Mouse (Mus musculus) liver, embryonic 11.5 days (tissue): ENCODE data around the gene Cdyl2. TPM values are rescaled to one million over a fixed set of nuclear protein-coding genes. Genes with fewer than 3 reads are reported as not detected.

ENCODE experiments used
- ATAC-seq: fragments of 200-750 bp; cut with Nextera tagmentation; replicated peaks from 2 replicates; pipeline ENCODE4 v1.8.0; 2017; ENCODE audit warnings: moderate number of reproducible peaks, mild to moderate bottlenecking, moderate TSS enrichment, moderate library complexity; ENCODE audit not compliant: low FRiP score
- DNase-seq: peaks from one replicate; pipeline ENCODE4 v3.0.0-alpha.2; 2017; ENCODE audit warnings: low spot score
- H3K27ac ChIP-seq: fragments of 300-500 bp; sonication (generic); 2 replicates; pipeline ENCODE4 v1.5.1; 2014; ENCODE audit warnings: mild to moderate bottlenecking, low read depth, low read length, control low read depth
- H3K27me3 ChIP-seq: fragments of 300-500 bp; sonication (generic); replicated peaks from 2 replicates; pipeline ENCODE4 v1.6.1; 2014; ENCODE audit warnings: low read length, mixed read lengths; ENCODE audit not compliant: control insufficient read depth, insufficient read depth
- H3K36me3 ChIP-seq: fragments of 300-500 bp; sonication (generic); 2 replicates; pipeline ENCODE4 v1.6.1; 2014; ENCODE audit warnings: mild to moderate bottlenecking, low read length, moderate library complexity, mixed read lengths; ENCODE audit not compliant: control insufficient read depth, insufficient read depth
- H3K4me1 ChIP-seq: fragments of 300-500 bp; sonication (generic); replicated peaks from 2 replicates; pipeline ENCODE4 v1.6.1; 2014; ENCODE audit warnings: low read length, mixed read lengths; ENCODE audit not compliant: control insufficient read depth, insufficient read depth
- H3K4me2 ChIP-seq: fragments of 300-500 bp; sonication (generic); 2 replicates; pipeline ENCODE4 v1.6.1; 2014; ENCODE audit warnings: mild to moderate bottlenecking, control low read depth, moderate library complexity
- H3K4me3 ChIP-seq: fragments of 300-500 bp; sonication (generic); 2 replicates; pipeline ENCODE4 v1.5.1; 2014; ENCODE audit warnings: low read depth, low read length, control low read depth
- H3K9ac ChIP-seq: fragments of 300-500 bp; sonication (generic); 2 replicates; pipeline ENCODE4 v1.6.1; 2014; ENCODE audit warnings: low read depth, low read length, control low read depth
- H3K9me3 ChIP-seq: fragments of 300-500 bp; sonication (generic); 2 replicates; pipeline ENCODE4 v1.6.1; 2016; ENCODE audit warnings: low read length, inconsistent platforms, mixed read lengths; ENCODE audit not compliant: control insufficient read depth
- WGBS: fragments of 180-500 bp; shearing (Covaris S2); extraction: QIAGEN DNeasy Blood & Tissue Kit; methylation state at CpG from one replicate; pipeline ENCODE4 v1.1.7; 2014; 5-methylcytosine and 5-hydroxymethylcytosine counted together
- polyA plus RNA-seq: library from polyadenylated mRNA; unstranded; fragments of >200 nt; fragmentation: Nextera tagmentation; extraction: Ambion mirVana; gene quantifications from 2 replicates; pipeline ENCODE4 v1.2.1, GENCODE M21; 2014

Gene Cdyl2
- polyA plus RNA-seq, 1 experiment from 2014 or later: 7.9 TPM

GRCm38 (mm10) chr8:116524915-116525314 lies 207.9 kb downstream of the Cdyl2 start:
- H3K27ac ChIP-seq: no peak overlapping the region
- no peaks in the 10 kb centered on the region for H3K4me1 ChIP-seq
- H3K9ac ChIP-seq: no peak overlapping the region
- DNase-seq (no peak), ATAC-seq (no peak)
- H3K36me3 ChIP-seq: no peaks in the 10 kb centered on the region
- WGBS: 84% methylated on average over 7 of the region's 7 CpGs
- H3K4me2 ChIP-seq: no peak overlapping the region
- no peaks in the 10 kb centered on the region for H3K9me3 ChIP-seq
- H3K4me3 ChIP-seq: no peak overlapping the region
- no peaks in the 10 kb centered on the region for H3K27me3 ChIP-seq

Other genes starting within 250 kb of the Cdyl2 start
- not detected in 2 replicates for gene Dynlrb2, start 228.0 kb downstream of the Cdyl2 start, polyA plus RNA-seq
- 94.4 and 101 TPM in 2 replicates for gene Cmc2, start 188.5 kb upstream of the Cdyl2 start, polyA plus RNA-seq
- gene Cenpn, start 188.7 kb upstream of the Cdyl2 start, polyA plus RNA-seq: 53.9 and 56.9 TPM in 2 replicates
- 13.1 and 13.3 TPM in 2 replicates for gene Atmin, start 210.4 kb upstream of the Cdyl2 start, polyA plus RNA-seq
- gene 1700030J22Rik, start 246.0 kb upstream of the Cdyl2 start, polyA plus RNA-seq: 0.63 and 0.88 TPM in 2 replicates